Mouse (Mus musculus) brain, embryonic 14.5 days (tissue): Measurements from ENCODE around the gene Chtf18.

Source experiments
- CTCF ChIP-seq: fragments of 200-500 bp; IDR thresholded peaks from 2 replicates; pipeline ENCODE4 v1.5.1; 2012; ENCODE audit warnings: inconsistent platforms, mild to moderate bottlenecking, moderate library complexity, borderline replicate concordance; ENCODE audit not compliant: insufficient read depth, insufficient read length; ENCODE audit errors: extremely low read depth
- POLR2A ChIP-seq: fragments of 200-500 bp; IDR thresholded peaks from 2 replicates; pipeline ENCODE4 v1.6.1; 2012; ENCODE audit warnings: mild to moderate bottlenecking, inconsistent platforms, borderline replicate concordance; ENCODE audit not compliant: poor library complexity, insufficient read depth, insufficient read length, severe bottlenecking; ENCODE audit errors: extremely low read depth

- TF ChIP-seq POLR2A (no peak), CTCF (no peak)
These were observed 28.6 kb upstream of the Chtf18 start for GRCm38 (mm10) chr17:25755627-25756377.
